Mouse (Mus musculus): ENCODE results near the gene Mrpl12.

Mrpl12 gene

DNA sequence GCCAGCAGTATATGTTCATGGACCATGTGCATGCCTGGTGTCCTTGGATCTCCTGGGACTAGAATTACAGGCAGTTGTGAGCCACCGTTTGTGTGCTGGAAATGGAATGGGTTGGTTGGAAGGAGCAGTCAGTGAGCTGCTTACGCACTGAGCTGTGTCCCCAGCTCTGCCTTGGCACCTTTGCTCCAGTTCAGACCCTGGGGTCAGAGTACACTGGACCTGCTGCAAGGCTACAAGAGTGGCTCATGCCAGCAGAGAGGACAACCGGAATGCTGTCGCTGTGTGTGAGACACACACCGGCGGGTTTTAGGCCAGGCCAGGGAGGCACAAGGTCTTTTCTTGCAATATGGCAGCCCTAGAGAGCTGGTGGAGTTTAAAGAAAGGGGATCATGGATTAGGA, 12.4 kb upstream of the Mrpl12 start:
- no peak for DNase-seq (ENCODE audit: inconsistent ontology term)

DNA sequence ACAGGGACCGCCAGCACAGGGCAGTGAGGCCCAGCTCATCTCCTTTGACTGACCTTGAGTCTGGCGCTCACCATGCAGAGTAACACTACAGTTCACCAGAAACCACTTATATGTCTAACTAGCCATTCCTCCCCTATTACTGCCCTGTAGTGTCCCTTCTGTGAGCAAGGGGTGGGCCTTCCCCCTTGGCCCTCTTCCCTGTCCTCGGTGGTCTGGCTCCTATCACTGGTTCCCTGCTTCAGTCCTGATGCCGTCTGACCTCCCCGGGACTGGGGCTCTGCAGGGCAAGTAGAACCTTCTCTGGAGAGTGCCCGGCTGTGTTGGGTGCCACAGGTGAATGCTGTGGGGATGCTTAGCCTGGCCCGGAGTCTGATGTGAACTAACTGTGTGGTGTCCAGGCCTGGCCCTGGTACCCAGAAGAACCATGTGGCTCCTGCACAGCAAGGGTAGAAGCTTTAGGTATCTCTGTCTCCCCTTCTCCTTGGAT, 922 bp upstream of the Mrpl12 start:
- no peak for DNase-seq (ENCODE audit: inconsistent ontology term)

DNA sequence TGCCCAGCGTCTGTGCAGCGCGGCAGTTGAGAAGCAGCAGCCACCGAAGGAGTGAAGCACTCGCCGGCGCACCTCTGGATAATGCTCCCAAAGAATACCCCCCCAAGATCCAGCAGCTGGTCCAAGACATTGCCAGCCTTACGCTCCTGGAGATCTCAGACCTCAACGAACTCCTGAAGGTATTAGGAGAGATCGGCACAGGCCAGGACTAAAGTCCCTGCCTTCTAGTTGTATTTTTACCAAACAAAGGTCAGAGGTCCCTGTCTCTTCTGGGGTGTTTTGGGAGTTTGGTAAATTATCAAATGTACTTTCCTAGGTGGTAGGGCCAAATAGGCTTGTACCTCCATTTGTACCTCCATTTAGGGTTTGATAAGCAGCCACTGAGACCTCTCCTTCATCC, 838 bp downstream of the Mrpl12 start:
- DNase-seq (ENCODE audit: inconsistent ontology term): no peak

DNA sequence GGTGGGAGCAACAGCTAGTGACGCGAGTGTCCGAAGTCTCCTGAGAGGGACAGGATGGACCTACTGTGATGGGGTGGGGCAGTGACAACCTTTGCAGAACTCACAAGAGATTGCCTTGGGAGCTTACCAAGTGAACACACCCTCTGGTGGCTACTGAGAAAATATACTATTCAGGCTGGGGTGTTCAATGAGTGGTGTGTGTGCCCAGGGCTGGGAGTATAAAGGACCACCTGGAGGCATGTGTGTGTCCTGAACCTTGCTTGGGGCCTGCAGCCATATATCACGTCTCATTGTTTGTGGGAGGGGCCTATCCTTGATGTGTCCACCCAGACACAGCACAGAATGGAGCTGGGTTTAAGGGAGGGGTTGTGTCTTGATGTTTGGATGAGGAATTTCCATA, 4.1 kb downstream of the Mrpl12 start:
- DNase-seq (ENCODE audit: inconsistent ontology term): no peak

DNA sequence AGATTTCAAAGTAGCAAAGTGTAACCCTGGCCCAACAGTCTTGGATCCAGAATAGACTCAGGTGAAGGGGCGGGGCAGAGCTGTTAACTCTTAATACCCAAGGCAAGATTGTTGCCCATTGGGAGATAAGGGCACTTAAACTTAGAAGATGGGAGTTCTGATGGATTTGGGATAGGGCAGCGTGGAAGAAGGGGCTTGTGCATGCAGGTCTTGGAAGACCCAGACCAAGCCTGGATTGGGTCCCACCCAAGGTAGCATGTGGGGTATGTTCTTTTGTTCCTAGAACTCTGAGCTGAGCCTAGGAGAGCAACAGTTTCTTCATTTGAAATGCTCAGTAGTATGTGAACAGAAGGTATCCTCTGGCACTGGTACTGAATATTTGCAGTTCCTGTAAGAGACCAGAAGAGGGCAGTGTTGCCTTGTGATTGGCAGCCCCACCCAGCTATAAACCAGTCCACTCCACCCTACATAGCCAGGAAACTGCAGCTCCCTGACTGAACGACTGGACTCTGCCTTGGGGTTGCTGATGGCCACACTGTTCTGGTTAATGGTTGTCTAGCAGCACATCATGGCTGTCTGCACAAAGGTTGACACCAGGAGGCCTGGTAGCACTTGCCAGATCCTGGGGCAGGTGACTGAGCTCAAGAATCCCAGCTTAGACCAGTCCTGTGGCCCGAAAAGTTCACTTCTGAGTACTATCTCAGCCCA, 4.8 kb downstream of the Mrpl12 start:
- peak; percentile 60 for DNase-seq (ENCODE audit: inconsistent ontology term)

DNA sequence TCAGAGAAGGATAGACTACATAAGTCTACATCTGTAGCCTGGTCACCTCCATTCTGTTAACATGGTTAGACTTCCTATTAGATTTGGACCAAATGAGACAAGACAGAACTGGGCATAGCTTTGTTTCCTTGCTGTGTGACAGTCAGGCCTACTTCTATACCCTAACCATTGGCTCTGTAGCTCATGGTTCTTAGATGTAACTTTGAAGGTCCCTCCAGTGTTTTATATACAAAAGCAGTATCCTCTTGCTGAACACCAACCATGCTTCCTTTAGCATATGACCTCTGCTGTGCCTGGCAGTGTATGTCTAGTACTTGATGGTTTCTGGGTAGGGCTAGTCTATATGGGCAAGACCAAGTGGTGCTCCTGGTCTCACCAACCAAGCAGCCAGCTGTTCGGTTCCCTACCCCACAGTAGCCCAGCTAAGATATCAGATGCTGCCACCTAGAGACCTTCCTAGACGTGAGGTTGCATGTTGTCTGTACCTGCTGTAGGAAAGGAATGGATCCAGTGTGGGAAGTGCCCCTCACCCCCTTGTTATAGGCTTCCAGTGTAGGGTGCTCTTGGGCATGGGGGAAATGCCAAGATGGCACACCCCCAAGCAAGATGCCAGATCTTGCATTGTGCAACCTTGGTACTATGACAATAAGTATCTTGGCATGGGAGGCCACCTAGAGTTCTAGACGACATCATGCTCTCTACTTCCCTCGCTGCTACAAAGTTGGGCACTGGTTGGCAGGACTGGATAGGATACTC, 6.1 kb downstream of the Mrpl12 start:
- no peak for DNase-seq (ENCODE audit: inconsistent ontology term)

DNA sequence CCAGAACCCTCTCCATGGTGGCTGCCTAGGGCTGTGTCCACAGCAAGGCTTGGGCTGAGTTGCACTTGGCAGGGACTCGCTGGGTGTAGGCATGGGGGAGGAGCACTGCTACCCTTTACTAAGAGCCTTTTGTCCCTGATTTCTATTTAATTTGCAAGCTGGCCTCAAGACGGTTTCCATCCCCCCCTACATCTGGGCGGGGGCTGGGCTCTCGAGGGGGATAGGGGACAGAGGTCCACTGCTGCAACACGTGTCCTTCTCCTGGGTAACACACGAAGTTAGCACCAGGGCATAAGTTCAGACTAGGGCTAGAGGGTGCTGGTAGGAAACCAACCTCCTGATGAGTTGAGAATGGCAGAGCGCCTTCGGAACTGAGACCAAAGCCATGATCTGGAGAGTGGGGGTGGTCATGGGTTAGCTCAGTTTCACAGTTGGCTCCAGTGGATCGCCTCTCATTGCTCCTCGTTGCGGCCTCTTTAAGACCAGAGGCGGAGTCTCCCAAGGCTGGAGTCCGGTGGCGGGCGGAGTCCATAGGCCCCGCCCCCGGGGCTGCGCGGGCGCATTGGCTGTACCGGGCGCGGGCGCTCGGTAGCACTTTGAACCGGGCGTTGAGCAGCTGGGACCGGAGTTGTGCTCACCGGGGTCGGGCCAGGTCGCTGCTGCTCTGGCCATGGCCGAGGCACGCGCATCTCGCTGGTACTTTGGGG, 7.1 kb downstream of the Mrpl12 start, which contains the start of gene Slc25a10:
Gene Slc25a10, plus strand, starts transcription at position 524 of the 707 bp plus-strand sequence.
- DNase-seq (ENCODE audit: inconsistent ontology term): peak; percentile 91

DNA sequence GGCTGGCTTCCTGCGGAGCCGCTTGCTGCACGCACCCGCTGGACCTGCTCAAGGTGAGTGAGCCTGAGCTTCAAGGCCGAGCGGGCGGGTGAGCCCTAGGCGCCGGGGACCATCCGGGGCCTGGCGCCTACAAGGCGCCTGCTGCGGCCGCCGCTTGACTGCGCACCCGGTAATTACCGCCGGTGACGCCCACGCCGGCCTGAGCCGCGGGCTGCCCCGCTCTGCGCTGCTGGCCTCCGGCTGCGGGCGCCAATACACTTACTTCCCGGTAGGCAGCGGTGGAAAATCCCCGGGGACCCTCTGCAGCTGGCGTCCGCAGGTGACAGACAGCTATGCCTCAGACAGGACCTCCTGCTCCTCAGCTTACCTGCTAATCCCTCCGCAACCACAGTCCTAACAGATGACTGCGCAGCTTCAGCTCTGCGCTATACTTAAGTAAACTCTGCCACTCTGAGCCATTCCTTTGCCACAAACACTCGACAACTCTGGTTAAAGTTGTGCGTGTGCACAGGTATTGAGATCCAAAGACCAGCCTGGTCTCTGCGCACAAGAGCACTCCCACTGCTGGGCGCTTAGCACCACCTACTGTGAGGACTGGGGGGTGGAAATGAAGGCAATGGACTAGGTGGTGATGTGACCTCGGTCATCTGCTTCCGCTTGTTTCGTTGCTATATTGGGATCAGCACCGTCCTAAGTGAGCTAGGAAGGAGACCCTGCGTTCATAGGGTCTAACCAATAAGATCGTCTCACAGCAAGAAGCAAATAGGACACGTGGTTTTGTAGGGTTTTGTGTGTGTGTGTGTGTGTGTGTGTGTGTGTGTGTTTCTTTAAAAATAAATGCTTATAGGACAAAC, 7.8 kb downstream of the Mrpl12 start:
- DNase-seq (ENCODE audit: inconsistent ontology term): peak; percentile 63

DNA sequence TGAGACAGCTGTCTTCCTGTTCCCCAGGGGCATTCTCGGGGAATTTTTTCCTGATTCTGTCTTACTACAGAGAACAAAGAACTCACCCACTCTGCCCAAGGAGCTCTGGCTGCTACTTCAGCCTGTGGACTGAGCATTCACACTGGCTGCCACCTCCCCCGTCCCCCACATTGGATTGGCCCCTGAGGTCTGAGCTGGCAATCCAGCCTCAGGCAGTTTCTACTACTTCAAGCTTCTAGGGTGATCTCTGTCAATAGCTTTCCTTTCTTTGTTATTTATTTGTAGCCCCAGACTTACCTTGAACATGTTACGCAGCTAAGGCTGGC, 8.4 kb downstream of the Mrpl12 start:
- DNase-seq (ENCODE audit: inconsistent ontology term): no peak

DNA sequence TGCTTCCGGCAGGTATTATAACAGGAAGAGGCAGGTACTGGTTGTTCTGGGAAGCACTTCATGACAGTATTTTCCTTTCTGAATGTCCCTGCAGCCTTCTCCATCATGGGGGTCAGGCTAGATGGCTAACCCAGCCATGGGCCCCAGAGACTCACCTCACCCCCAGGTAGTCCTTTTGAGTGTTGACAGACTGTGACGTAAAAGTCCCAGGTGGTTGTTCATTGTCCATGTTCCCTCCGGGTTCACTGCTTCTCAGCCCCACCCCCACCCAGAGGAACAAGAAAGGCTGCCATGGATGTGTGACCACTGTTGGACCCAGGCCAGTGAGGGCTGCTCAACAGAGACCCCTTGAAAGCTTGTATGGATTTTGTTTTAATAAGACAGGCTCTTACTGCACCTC, 8.9 kb downstream of the Mrpl12 start:
- DNase-seq (ENCODE audit: inconsistent ontology term): no peak

DNA sequence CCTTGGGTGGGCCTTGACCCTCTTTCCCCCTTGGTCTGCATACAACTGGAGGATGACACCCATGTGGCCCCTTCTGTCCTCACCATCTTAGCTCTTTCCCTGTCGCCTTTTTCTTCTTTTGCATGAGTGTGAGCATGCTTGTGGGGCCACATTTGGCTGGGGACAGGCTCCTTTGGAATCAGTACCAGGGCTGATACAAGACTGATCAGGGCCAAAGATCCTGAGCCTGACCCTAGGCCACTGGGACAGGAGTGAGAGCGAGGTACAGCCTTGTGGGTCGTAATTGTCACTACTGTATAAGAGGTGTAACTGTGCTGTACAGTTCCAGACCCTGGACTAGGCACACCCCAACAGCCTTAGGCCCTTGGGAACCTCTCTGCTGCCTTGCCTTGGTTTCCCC, 9.5 kb downstream of the Mrpl12 start:
- no peak for DNase-seq (ENCODE audit: inconsistent ontology term)

DNA sequence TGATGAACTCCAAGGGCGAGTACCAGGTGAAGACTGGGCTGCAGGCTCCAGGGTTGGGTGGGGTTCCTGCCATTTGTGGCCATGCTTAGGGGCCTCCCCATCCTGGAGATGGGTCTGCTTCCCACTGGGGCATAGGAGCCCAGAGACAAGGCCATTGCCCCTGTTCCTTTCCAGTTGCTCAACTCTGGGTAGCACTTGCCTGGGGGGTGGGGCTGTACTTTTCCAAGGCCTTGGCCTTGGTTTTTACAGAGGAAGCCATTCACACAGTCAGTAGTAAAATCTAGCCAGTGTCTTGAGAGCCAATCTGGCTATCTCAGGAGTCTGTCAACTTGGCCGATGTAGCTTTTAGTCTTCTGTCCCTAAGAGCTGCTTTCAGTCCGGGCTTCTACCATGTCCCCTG, 13.0 kb downstream of the Mrpl12 start:
- no peak for DNase-seq (ENCODE audit: inconsistent ontology term)

DNA sequence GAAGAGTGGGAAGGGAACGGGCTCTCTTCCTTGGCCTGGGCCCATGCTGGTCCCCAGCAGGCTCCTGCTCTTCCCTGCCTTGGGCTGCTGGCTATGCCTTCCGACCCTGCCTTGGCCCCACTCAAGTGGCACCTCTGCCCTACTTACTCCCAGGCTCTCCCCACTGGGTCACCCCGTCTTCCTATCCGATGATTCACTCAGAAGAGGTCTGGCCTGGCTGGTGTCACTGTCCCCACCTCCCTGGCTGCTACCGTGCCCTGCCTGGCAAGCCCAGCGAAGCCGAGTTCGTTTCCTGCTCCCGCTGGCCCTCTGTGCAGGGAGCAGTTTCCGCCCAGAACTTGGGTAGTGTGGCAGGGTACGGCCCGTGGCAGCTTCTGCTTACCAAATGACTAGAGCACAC, 13.8 kb downstream of the Mrpl12 start:
- DNase-seq (ENCODE audit: inconsistent ontology term): no peak

DNA sequence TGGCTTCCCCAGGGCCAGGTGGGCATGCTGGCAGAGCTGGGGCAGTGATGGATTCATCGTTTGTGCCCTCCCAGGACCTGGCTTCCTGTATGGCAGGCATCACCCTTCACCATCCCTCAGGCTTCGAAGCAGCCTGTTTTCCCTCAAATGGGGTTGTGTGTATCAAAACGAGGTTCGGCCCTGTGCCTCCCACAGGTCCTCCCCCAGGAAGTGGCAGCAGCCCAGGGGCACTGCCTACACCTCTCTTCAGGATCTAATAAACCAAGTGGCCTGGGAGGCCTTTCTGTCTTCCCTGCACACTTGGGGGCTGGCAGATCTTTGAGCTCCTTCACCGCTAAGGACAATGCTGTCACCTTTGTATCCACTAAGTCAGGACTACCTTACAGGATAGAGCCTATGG, 14.5 kb downstream of the Mrpl12 start:
- no peak for DNase-seq (ENCODE audit: inconsistent ontology term)

DNA sequence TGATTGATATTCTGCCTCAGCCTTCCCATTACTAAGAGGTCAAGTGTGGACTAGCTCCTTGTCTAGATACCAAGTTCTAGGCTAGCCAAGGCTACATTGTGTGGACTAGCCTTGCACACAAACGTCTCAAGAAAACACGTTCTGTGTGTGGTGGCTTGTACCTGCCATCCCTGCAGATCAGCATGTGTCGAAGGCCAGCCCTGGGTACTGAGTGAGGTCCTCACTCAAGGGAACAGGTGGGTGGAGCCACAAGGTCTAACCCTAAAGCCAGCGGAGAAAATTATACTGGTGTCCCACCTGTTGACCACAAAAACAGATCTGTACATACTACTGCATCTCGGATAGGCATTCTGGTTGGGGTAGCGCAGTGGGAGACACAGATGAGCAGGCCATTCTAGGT, 15.5 kb downstream of the Mrpl12 start:
- DNase-seq (ENCODE audit: inconsistent ontology term): no peak

DNA sequence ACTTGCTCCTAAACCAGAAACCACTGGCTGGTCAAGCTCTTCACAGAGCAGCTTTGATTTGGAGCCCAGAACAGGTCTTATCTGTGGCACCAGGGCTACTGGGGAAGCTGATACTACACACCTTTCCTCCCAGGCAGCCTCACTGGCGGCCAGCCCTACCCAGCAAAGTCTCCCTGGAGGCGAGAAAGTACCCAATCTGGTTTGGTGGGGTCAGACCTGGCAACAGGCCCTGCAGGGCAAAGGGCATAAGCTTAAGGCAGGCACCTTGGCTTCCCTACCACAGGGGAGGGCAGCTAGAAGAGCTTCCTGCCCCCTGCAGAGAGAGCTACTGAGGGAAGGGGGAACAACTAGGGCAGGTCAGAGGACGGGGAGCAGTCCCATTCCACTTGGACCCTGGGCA, 15.9 kb downstream of the Mrpl12 start:
- no peak for DNase-seq (ENCODE audit: inconsistent ontology term)

DNA sequence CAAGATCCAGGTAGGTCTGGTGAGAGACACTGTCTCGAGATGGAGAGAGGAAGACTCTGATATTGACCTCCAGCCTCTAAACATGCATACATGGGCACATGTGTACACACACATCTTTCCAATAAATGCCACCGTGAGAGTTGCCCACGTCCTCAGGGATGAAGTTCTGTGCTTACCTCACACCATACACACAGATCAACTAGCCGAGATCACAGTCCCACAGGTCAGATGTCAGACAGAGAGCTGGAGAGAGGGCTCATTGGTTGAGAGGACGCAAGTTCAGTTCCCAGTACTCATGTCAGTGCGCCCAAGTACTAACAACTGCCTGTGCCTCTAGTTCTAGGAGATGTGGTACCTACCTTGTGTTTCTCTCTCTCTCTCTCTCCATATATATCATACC, 16.6 kb downstream of the Mrpl12 start:
- no peak for DNase-seq (ENCODE audit: inconsistent ontology term)

DNA sequence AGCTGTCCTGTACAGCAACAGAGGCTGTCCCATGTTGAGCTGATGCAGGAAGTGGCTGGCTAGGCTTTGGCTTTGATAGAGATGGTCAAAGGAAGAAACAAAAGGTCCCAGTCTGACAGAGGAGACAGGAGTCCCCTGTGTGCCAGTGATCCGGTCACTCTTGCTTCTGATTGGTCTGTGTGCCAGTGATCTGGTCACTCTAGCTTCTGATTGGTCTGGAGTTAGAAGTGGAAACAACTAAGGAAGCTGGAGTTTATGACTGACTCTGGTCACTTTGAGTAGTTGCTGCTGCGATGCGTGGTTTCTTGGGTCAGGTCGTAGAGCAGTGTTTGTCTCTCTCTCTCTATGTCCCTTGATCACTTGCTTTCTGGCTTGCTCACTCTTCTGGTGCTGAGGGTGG, 17.3 kb downstream of the Mrpl12 start:
- DNase-seq (ENCODE audit: inconsistent ontology term): no peak

DNA sequence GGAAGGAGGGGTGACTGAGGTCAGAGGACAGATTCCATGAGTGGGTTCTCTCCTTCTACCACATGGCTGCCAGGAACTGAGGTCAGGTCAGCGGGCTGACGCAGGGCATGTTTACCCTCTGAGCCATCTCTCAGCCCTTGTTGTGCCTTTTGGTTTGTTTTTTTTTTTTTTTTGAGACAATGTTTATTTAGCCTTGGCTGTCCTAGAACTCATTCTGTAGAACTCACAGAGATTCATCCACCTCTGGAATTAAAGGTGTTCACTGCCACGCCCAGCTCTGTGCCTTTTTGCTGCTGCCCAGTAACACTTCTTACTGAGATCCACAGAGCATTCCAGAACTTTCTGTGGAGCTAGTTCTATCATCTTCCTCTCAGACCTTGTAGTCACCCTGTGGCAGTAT, 21.2 kb downstream of the Mrpl12 start:
- no peak for DNase-seq (ENCODE audit: inconsistent ontology term)

DNA sequence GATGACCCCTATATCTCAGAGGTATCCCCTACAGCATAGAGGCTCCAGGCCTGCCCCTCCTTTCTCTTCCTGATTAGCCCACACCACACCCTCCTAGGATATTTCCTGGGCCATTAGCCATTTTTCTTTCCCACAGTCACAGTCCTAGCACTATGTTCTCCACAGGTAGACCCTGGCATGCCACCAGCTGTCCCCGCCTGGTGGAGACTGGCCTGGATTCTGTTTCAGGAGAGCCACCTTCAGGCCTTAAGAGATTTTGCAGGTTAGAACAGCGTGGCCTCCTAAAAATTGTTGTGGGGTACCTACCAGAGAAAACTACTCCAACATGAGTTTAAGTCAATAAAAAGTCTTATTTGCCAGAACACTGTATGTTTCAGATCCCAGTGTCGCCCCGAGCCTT, 22.5 kb downstream of the Mrpl12 start:
- no peak for DNase-seq (ENCODE audit: inconsistent ontology term)

DNA sequence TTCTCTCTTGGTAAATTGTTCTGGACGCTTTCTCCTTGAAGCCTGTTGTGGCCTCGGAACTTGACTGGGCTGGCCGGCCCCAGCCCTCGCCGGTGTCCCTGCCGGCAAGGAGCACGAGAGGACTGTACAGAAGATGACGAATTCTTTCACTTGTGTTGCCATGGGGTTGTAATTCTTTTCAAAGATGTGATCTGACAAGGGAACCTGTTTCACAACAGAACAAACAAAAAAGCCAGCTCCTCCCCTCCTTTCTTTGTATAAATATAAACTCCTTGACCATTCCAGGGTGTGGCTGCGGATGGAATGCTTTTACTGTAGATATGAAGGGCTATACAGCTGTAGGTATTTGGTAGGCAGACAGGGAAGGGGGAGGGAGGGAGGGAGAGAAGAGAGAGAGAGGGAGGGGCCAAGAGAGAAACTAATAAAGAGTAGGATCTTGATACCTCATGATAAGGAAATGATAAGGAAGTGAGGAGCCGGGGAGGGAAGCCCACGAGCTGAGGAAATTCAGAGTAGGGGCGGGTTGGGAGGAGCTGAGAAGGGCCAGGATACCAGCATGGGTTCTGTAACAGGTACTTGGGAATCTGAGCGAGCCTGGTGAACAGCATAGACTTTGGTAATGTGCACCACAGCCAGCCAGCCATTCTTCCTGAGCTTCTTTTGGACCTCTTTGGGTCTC, 23.3 kb downstream of the Mrpl12 start:
- no peak for DNase-seq (ENCODE audit: inconsistent ontology term)
